ENCODE assay signal across 8 mouse cellular contexts in the genomic region with DNA sequence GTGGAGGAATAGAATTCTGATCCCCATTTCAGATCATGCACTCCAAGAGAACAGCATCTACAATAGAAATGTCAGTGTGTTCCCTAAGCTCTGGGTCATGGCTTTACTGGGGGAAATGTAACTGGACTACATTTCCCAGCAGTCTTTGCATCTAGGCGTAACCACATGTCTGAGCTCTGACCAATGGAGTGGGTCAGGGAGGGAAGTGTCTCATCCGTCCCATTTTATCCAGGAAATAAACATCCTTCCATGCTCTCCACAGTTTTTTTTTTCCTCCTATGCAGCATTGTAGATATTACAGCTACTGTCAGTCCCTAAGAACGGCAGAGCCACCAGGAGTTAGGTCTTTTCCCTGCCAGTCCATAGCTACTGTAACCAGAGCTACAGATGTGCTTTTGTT. TPM values are rescaled to one million over a fixed set of nuclear protein-coding genes. Genes with fewer than 3 reads are reported as not detected.
DNase-seq lines count a peak whose midpoint lies in the region; ATAC-seq lines count a peak whose summit lies in the region.

No protein-coding gene starts in this region.

- H3K4me3 ChIP-seq in embryonic facial prominence, embryonic 14.5 days (ENCODE audit: low read depth, low read length): no peak overlapping the region
- no peak overlapping the region for H3K4me3 ChIP-seq in hindbrain, embryonic 12.5 days
- H3K4me3 ChIP-seq in stomach, embryonic 16.5 days (replicated peaks; ENCODE audit: low read length): peak overlapping the region; percentile 18; the same call in 1 of the 2 replicates

- H3K9ac ChIP-seq in embryonic facial prominence, embryonic 14.5 days (ENCODE audit: low read depth, low read length): 0 out of 2 replicates have a peak overlapping the region, but pooled peaks have one; percentile 27
- H3K9ac ChIP-seq in hindbrain, embryonic 12.5 days: 0 out of 2 replicates have a peak overlapping the region, but pooled peaks have one; percentile 33
- no peak overlapping the region for H3K9ac ChIP-seq in stomach, embryonic 16.5 days (ENCODE audit: low read length)

- no peaks in the 10 kb centered on the region for H3K9me3 ChIP-seq in embryonic facial prominence, embryonic 14.5 days (ENCODE audit: control insufficient read depth, low read length)
- no peaks in the 10 kb centered on the region for H3K9me3 ChIP-seq in hindbrain, embryonic 12.5 days (replicated peaks)
- H3K9me3 ChIP-seq in stomach, embryonic 16.5 days (replicated peaks; ENCODE audit: control insufficient read depth, low read length): no peaks in the 10 kb centered on the region

- H3K36me3 ChIP-seq in embryonic facial prominence, embryonic 14.5 days (ENCODE audit: control insufficient read depth, insufficient read depth, low read length): no peaks in the 10 kb centered on the region
- H3K36me3 ChIP-seq in hindbrain, embryonic 12.5 days: no peaks in the 10 kb centered on the region
- H3K36me3 ChIP-seq in stomach, embryonic 16.5 days (ENCODE audit: control insufficient read depth, insufficient read depth, low read length): no peaks in the 10 kb centered on the region

- ATAC-seq in embryonic facial prominence, embryonic 14.5 days (ENCODE audit: low read depth): peak; percentile 62
- ATAC-seq in hindbrain, embryonic 12.5 days (ENCODE audit: low FRiP score): peak; percentile 59
- ATAC-seq in megakaryocyte progenitor cell, adult 5-6 weeks (replicated peaks; ENCODE audit: poor library complexity): peak; percentile 74
- ATAC-seq in stomach, embryonic 16.5 days (ENCODE audit: insufficient read depth, low FRiP score): peak; percentile 65

- WGBS in embryonic facial prominence, embryonic 14.5 days: 5% methylated on average over 3 of the region's 3 CpGs
- 7% methylated on average over 3 of the region's 3 CpGs for WGBS in hindbrain, embryonic 12.5 days
- 5% methylated on average over 3 of the region's 3 CpGs for WGBS in stomach, embryonic 16.5 days

- peaks cover 44% of the 10 kb centered on the region for H3K4me1 ChIP-seq in embryonic facial prominence, embryonic 14.5 days (ENCODE audit: control insufficient read depth, insufficient read depth, low read length)
- peaks cover 38% of the 10 kb centered on the region for H3K4me1 ChIP-seq in hindbrain, embryonic 12.5 days
- H3K4me1 ChIP-seq in stomach, embryonic 16.5 days (ENCODE audit: control insufficient read depth, insufficient read depth, low read length): peaks cover 51% of the 10 kb centered on the region

- H3K27ac ChIP-seq in embryonic facial prominence, embryonic 14.5 days (replicated peaks; ENCODE audit: low read depth, low read length): peak overlapping the region; percentile 55
- peak overlapping the region; percentile 32; the same call in 1 of the 2 replicates for H3K27ac ChIP-seq in hindbrain, embryonic 12.5 days
- peak overlapping the region; percentile 68 for H3K27ac ChIP-seq in stomach, embryonic 16.5 days (ENCODE audit: low read length)

- no peaks in the 10 kb centered on the region for H3K27me3 ChIP-seq in embryonic facial prominence, embryonic 14.5 days (replicated peaks; ENCODE audit: control insufficient read depth, insufficient read depth, low read length)
- H3K27me3 ChIP-seq in hindbrain, embryonic 12.5 days: no peaks in the 10 kb centered on the region
- H3K27me3 ChIP-seq in stomach, embryonic 16.5 days (ENCODE audit: control insufficient read depth, insufficient read depth, low read length): no peaks in the 10 kb centered on the region

- H3K4me2 ChIP-seq in embryonic facial prominence, embryonic 14.5 days (ENCODE audit: low read depth, low read length): peak overlapping the region; percentile 51
- H3K4me2 ChIP-seq in hindbrain, embryonic 12.5 days (replicated peaks): peak overlapping the region; percentile 50
- H3K4me2 ChIP-seq in stomach, embryonic 16.5 days (ENCODE audit: low read depth, low read length): peak overlapping the region; percentile 42

- DNase-seq in gastrocnemius, adult 18-20 months (ENCODE audit: low spot score): peak; percentile 78
- DNase-seq in gastrocnemius, postnatal 25 days: no peak
- peak; percentile 64 for DNase-seq in adrenal gland, postnatal 10 days
- peak; percentile 92 for DNase-seq in embryonic facial prominence, embryonic 14.5 days (ENCODE audit: low spot score)
- peak; percentile 69 to 75 for DNase-seq in left cerebral cortex, adult 9 months (ENCODE audit: low spot score in 2 of 2)

RNA-seq across cellular contexts. Expression of gene Cstad, which starts 3.9 kb away (rescaled TPM):
- 1 to 10 TPM; 1.1 TPM for total RNA-seq in gastrocnemius, adult 18-20 months (2021)
- 1 to 10 TPM; 2.3 TPM for total RNA-seq in gastrocnemius, postnatal 25 days (2021)
- 1 to 10 TPM; 1.7 to 3.7 TPM for total RNA-seq in adrenal gland, postnatal 10 days (2021)
- 0.96 and 1.7 TPM in 2 replicates for polyA plus RNA-seq in embryonic facial prominence, embryonic 14.5 days (2014; fragmentation: Nextera tagmentation; extraction: Ambion mirVana)
- polyA plus RNA-seq in hindbrain, embryonic 12.5 days (2016; fragmentation: Nextera tagmentation; extraction: Ambion mirVana): 0.45 and 0.89 TPM in 2 replicates
- total RNA-seq in megakaryocyte progenitor cell, adult 5-6 weeks (2015): 1.3 TPM in 1 of 2 replicates, not detected in the other
- total RNA-seq in megakaryocyte progenitor cell, adult 5-6 weeks (2017): not detected in 2 replicates
- polyA plus RNA-seq in stomach, embryonic 16.5 days (2015; fragmentation: Nextera tagmentation; extraction: Ambion mirVana): 0.34 and 1.1 TPM in 2 replicates
